Mouse (Mus musculus): ENCODE measurements around the gene Greb1. TPM values are rescaled to one million over a fixed set of nuclear protein-coding genes. Genes with fewer than 3 reads are reported as not detected.

Gene Greb1
- total RNA-seq (2023): under 1 TPM in 1 of 2 experiments, not detected in 1; 0.79 TPM

DNA sequence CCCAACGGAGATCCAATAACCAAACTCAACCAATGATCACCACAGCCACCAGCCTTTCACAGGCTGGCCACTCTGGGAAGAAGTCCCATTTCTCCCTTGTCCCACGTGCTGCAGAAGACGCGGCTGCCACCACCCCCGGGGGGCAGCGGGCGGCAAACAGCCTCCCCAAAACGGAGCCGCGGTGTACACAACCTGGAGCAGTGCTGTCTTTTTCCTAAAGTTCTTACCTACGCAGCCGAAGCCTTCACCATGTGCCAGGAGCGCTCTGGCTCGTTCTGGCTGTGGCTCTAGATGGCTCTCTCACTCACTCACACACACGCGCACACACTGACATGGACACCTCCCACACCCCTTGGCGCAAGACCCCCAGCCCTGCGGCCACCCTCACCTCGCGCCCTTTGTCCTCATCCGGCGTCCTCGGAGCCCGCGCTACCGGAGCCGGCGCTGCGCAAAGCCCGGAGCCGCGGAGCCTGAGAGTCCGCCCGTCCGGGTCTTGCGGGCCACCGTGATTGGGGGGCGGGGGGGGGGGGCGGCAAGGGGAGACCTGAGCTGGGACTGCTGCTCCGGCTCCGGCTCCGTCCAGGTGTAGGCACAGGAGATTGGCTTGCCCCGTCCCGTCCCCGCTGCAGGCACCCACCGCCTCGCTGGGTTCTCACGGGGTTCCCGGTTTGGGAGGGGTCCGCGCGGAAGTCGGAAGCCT is at the start of gene Greb1:
Greb1 (minus strand) TSS at position 628 of the 700 bp plus-strand sequence.

DNA sequence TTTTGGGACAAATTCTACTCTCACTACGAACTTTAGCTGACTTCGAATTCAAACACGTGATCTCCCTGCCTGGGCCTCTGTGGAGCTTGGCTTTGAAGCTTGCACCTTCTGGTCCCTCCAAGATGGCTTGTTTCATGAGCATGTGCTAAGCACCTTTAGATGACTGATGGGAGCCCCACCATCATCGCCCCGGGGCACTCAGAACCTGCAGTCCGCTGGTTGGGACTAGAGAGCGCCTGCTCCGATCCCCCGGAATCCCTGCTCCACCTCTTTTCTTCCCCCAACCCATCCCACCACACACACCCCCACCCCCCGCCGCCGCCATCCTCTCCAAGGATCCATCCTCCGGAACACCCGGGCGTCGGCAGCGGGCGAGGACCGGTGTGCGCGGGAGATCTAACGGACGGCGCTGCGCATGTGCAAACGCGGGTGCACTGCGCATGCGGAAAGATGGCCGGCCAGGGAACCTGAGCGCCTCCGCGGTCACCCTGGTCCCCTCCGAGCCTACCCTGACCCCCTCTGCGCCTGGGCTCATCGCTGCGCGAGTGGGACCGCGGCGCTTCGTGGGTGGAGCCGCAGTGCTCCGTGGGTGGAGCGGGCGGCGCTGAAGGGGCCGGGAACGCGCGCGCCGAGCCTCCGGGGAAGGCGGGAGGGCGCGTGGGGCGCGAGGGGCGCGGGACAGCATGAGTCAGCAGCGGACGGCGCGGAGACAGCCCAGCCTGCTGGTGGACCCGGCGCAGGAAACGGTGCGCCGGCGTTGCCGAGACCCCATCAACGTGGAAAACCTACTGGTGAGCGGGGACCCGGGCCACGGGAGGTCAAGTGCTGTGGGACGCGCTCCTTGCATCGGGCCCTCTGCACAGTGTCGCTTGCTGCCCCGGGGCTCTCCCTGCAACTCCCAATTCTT is 10.1 kb upstream of the Greb1 start, which contains the start of gene E2f6:
E2f6 (plus strand) TSS at position 439 of the 907 bp plus-strand sequence.

DNA sequence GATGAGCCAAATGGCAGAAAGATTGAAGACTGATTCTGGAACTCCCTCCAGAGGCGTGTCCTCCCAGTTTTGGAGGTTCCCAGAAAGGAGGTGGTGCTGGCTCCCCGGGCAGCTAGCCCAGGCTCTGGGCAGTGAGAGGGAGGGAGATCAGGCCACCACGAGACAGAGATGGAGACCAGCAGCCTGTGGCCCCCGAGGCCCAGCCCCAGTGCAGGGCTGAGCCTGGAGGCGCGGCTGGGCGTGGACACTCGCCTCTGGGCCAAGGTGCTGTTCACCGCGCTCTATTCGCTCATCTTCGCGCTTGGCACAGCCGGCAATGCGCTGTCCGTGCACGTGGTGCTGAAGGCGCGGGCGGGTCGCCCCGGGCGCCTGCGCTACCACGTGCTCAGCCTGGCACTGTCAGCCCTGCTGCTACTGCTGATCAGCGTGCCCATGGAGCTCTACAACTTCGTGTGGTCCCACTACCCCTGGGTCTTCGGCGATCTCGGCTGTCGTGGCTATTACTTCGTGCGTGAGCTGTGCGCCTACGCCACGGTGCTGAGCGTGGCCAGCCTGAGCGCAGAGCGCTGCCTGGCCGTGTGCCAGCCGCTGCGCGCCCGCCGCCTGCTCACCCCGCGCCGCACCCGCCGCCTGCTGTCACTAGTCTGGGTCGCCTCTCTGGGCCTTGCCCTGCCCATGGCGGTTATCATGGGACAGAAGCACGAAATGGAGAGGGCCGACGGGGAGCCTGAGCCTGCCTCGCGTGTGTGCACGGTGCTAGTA is 147.2 kb downstream of the Greb1 start, which contains the start of gene Ntsr2:
Ntsr2 (plus strand) TSS at position 51 of the 762 bp plus-strand sequence.

Other genes with a start within 250 kb of the Greb1 start
- gene Lpin1, start 189.9 kb downstream of the Greb1 start, total RNA-seq (2023): 1 to 10 TPM; 6.0 to 6.6 TPM
- gene Ntsr2, start 147.5 kb downstream of the Greb1 start, total RNA-seq (2023): not detected
- 10 to 100 TPM; 13.0 to 13.6 TPM for gene E2f6, start 10.1 kb upstream of the Greb1 start, total RNA-seq (2023)
- gene Rock2, start 94.0 kb upstream of the Greb1 start, total RNA-seq (2023): 10 to 100 TPM; 45.6 to 47.3 TPM
- gene Pqlc3, start 199.5 kb upstream of the Greb1 start, total RNA-seq (2023): 10 to 100 TPM; 73.0 to 79.6 TPM
- gene 2410004P03Rik, start 210.8 kb upstream of the Greb1 start, total RNA-seq (2023): under 1 TPM; 0.57 to 0.61 TPM

Measured in neutrophil, adult 83 days (primary cell).